Mouse (Mus musculus): Measurements from ENCODE around the gene Usp43.

DNA sequence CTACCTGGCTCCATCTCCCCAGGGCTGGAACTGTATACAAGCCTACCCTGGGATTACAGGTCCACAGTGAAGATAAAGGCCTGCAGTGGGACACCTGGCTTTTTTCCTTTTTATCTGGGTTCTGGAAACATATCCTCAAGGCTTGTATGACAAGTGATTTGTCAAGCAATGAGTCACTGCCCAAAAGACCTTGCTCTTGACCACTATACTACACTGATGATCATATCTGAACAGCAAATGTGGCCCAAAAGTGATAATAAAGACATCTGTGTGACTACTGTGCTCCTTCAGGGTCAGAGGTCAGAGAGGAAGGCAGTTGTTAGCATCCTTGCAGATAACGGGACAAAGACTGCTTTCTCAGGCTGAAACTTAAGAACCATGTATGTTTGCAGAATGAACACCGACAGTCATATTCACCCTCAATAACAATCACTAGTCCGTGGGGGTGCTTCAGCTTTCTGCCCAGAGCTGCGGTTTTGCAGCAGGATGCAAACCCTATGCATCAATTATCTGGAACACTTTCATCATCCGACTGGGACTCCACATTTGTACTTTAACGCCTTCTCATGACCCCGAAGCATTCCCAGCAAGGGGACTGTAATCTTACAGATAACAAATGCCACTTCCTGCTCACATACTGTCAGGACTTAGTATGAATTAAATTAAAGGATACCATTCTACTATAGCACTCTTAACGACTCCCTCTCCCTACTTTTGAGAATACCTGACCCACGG, 1.6 kb downstream of the Usp43 start:
- TF ChIP-seq NRF1 (IDR thresholded peaks at IDR 0.05; ENCODE audit: low read depth, low read length) (no peak), MXI1 (IDR thresholded peaks at IDR 0.05; ENCODE audit: low read depth, low read length) (no peak), HCFC1 (IDR thresholded peaks at IDR 0.05; ENCODE audit: low read depth, low read length) (no peak), IRF4 (IDR thresholded peaks at IDR 0.05; ENCODE audit: low read depth, low read length) (no peak), USF1 (IDR thresholded peaks at IDR 0.05; ENCODE audit: low read depth, low read length) (no peak), TBP (conservative IDR thresholded peaks at IDR 0.05; ENCODE audit: low read depth, low read length) (no peak), TCF12 (IDR thresholded peaks at IDR 0.05; ENCODE audit: low read depth, low read length) (no peak), POLR2A (IDR thresholded peaks at IDR 0.05; ENCODE audit: low read depth, low read length) (no peak), CTCF (conservative IDR thresholded peaks at IDR 0.05 in 1 of 2, IDR thresholded peaks at IDR 0.05 in 1 of 2; ENCODE audit: low read depth in 2 of 2, low read length in 2 of 2) (no peak), MAFK (IDR thresholded peaks at IDR 0.05; ENCODE audit: insufficient replicate concordance, low read length) (no peak)
